Mouse (Mus musculus): Measurements from ENCODE around the gene Rbck1. TPM values are rescaled to one million over a fixed set of nuclear protein-coding genes. Genes with fewer than 3 reads are reported as not detected.

Rbck1 gene
- total RNA-seq, 1 experiment from 2014 or later = 70.2 TPM

Other genes with a start within 250 kb of the Rbck1 start
- gene Srxn1, start 227.1 kb downstream of the Rbck1 start, total RNA-seq (2017) = 13.4 and 16.3 TPM in 2 replicates
- gene Tcf15, start 189.1 kb downstream of the Rbck1 start, total RNA-seq (2017) = 4.3 and 10.6 TPM in 2 replicates
- 138 and 169 TPM in 2 replicates for gene Csnk2a1, start 105.8 kb downstream of the Rbck1 start, total RNA-seq (2017)
- 26.0 and 28.6 TPM in 2 replicates for gene Tbc1d20, start 38.8 kb downstream of the Rbck1 start, total RNA-seq (2017)
- gene Trib3, start 11.4 kb upstream of the Rbck1 start, total RNA-seq (2017) = 1.7 and 3.0 TPM in 2 replicates
- not detected in 2 replicates for gene Nrsn2, start 44.0 kb upstream of the Rbck1 start, total RNA-seq (2017)
- 1.9 and 3.9 TPM in 2 replicates for gene Sox12, start 65.4 kb upstream of the Rbck1 start, total RNA-seq (2017)
- gene Zcchc3, start 82.4 kb upstream of the Rbck1 start, total RNA-seq (2017) = 5.8 and 5.9 TPM in 2 replicates
- not detected in 2 replicates for gene 6820408C15Rik, start 82.9 kb upstream of the Rbck1 start, total RNA-seq (2017)
- gene Defb23, start 132.0 kb upstream of the Rbck1 start, total RNA-seq (2017) = not detected in 2 replicates
- gene Defb20, start 144.4 kb upstream of the Rbck1 start, total RNA-seq (2017) = not detected in 2 replicates
- not detected in 2 replicates for gene Defb22, start 157.5 kb upstream of the Rbck1 start, total RNA-seq (2017)
- gene Defb26, start 179.0 kb upstream of the Rbck1 start, total RNA-seq (2017) = not detected in 2 replicates
- gene Defb28, start 185.6 kb upstream of the Rbck1 start, total RNA-seq (2017) = not detected in 2 replicates
- gene Defb29, start 207.4 kb upstream of the Rbck1 start, total RNA-seq (2017) = not detected in 2 replicates
- gene Gm17416, start 236.7 kb upstream of the Rbck1 start, total RNA-seq (2017) = not detected in 2 replicates
- not detected in 2 replicates for gene Defb21, start 240.1 kb upstream of the Rbck1 start, total RNA-seq (2017)
- not detected in 2 replicates for gene Defb19, start 247.7 kb upstream of the Rbck1 start, total RNA-seq (2017)

Measured in hematopoietic stem cell, adult 5-6 weeks (primary cell).